Mouse (Mus musculus): Measurements from ENCODE around the gene Elmod2.

Gene Elmod2

GRCm38 (mm10) chr8:83272464-83272863, 59.8 kb downstream of the Elmod2 start:
- 79% methylated on average over 10 of the region's 10 CpGs for WGBS

GRCm38 (mm10) chr8:83271172-83271571, 61.1 kb downstream of the Elmod2 start:
- 96% methylated on average over 14 of the region's 14 CpGs for WGBS
